In genomic region chr19:56131556-56131955, GRCm38 (mm10) we compare ENCODE assay signal across 21 mouse cellular contexts.
DNase-seq lines count a peak whose midpoint lies in the region; ATAC-seq and TF ChIP-seq lines count a peak whose summit lies in the region.
"Had no signal": no experiment of that assay in that cellular context is flagged by ENCODE, and none has a peak within 500 bp of the region (broad histone marks: within the 10 kb centered on the region; RNA-seq: fewer than 3 reads in every experiment).

No protein-coding gene starts in this region.

- H3K9ac ChIP-seq in forebrain, embryonic 11.5 days (ENCODE audit: low read length), result no peak overlapping the region
- H3K9ac ChIP-seq: heart, embryonic 15.5 days; hindbrain, embryonic 14.5 days; limb, embryonic 15.5 days; liver, embryonic 15.5 days; neural tube, embryonic 12.5 days had no signal

- no peak overlapping the region for H3K4me3 ChIP-seq in forebrain, embryonic 10.5 days
- no peak overlapping the region for H3K4me3 ChIP-seq in forebrain, embryonic 11.5 days (ENCODE audit: low read depth, low read length)
- H3K4me3 ChIP-seq in gastrocnemius, adult 2 months, result no peak overlapping the region
- H3K4me3 ChIP-seq: heart, embryonic 15.5 days; limb, embryonic 15.5 days; liver, embryonic 15.5 days; neural tube, embryonic 12.5 days had no signal

- H3K4me1 ChIP-seq in forebrain, embryonic 10.5 days, result peaks cover 48% of the 10 kb centered on the region
- peaks cover 11% of the 10 kb centered on the region for H3K4me1 ChIP-seq in forebrain, embryonic 11.5 days (replicated peaks; ENCODE audit: control insufficient read depth, insufficient read depth, low read length)
- H3K4me1 ChIP-seq: liver, embryonic 15.5 days had no signal

- no peak for DNase-seq in forebrain, embryonic 10.5 days (ENCODE audit: extremely low spot score, low spot score)
- DNase-seq in forebrain, embryonic 11.5 days (ENCODE audit: low spot score), result no peak
- DNase-seq in Muller cell, postnatal 12 days (ENCODE audit: inconsistent ontology term), result peak; percentile 35
- DNase-seq in layer of hippocampus, adult 11-12 months (ENCODE audit: low spot score), result peak; percentile 33
- DNase-seq in layer of hippocampus, postnatal 10 days (ENCODE audit: low spot score in 2 of 2), result peak; percentile 38 to 41
- DNase-seq in gastrocnemius, adult 2 months, result no peak
- DNase-seq: adrenal gland, postnatal 14 days; cerebellum, adult 9-11 months; heart, postnatal 36 days; kidney, adult 2 months; kidney, postnatal 10 days; right cerebral cortex, postnatal 14 days; spleen, adult 18-20 months had no signal

- no peak for ATAC-seq in forebrain, embryonic 11.5 days (replicated peaks; ENCODE audit: low FRiP score)
- no peak for ATAC-seq in inflammation-experienced regulatory T-cells, adult 6 months
- no peak for ATAC-seq in erythroblast, adult 5-6 weeks (replicated peaks; ENCODE audit: low FRiP score, poor library complexity, severe bottlenecking)

- TF ChIP-seq CTCF in gastrocnemius, adult 2 months (IDR thresholded peaks at IDR 0.05), result no peak

- intact Hi-C loops in gastrocnemius, adult 2 months (cut with DNase I), result loop anchor here (5.0 kb wide), 4 partner anchors 234 to 794 kb away; no protein-coding TSS in a partner anchor

- no peak overlapping the region for H3K4me2 ChIP-seq in forebrain, embryonic 11.5 days (ENCODE audit: low read depth, low read length, severe bottlenecking)
- H3K4me2 ChIP-seq: heart, embryonic 15.5 days; hindbrain, embryonic 14.5 days; limb, embryonic 15.5 days; liver, embryonic 15.5 days; neural tube, embryonic 12.5 days had no signal

- H3K9me3 ChIP-seq in forebrain, embryonic 10.5 days, result no peaks in the 10 kb centered on the region
- H3K9me3 ChIP-seq in forebrain, embryonic 11.5 days (ENCODE audit: control insufficient read depth, low read length), result no peaks in the 10 kb centered on the region
- H3K9me3 ChIP-seq: heart, embryonic 15.5 days; limb, embryonic 15.5 days; liver, embryonic 15.5 days; neural tube, embryonic 12.5 days had no signal

- WGBS in forebrain, embryonic 10.5 days, result 56% methylated on average over 5 of the region's 5 CpGs
- 52% methylated on average over 5 of the region's 5 CpGs for WGBS in forebrain, embryonic 11.5 days

- no peaks in the 10 kb centered on the region for H3K36me3 ChIP-seq in forebrain, embryonic 10.5 days (replicated peaks)
- H3K36me3 ChIP-seq in forebrain, embryonic 11.5 days (ENCODE audit: control insufficient read depth, insufficient read depth, low read length), result no peaks in the 10 kb centered on the region
- H3K36me3 ChIP-seq: heart, embryonic 15.5 days; limb, embryonic 15.5 days; liver, embryonic 15.5 days; neural tube, embryonic 12.5 days had no signal

- peak overlapping the region; percentile 57; the same call in 1 of the 2 replicates for H3K27ac ChIP-seq in forebrain, embryonic 10.5 days
- H3K27ac ChIP-seq in forebrain, embryonic 11.5 days (ENCODE audit: low read depth, low read length), result no peak overlapping the region
- H3K27ac ChIP-seq in gastrocnemius, adult 2 months, result no peak overlapping the region
- H3K27ac ChIP-seq: heart, embryonic 15.5 days; hindbrain, embryonic 14.5 days; limb, embryonic 15.5 days; liver, embryonic 15.5 days; macrophage; neural tube, embryonic 12.5 days had no signal

- H3K27me3 ChIP-seq in forebrain, embryonic 10.5 days (ENCODE audit: poor library complexity, severe bottlenecking), result peaks cover 46% of the 10 kb centered on the region
- peaks cover 10% of the 10 kb centered on the region for H3K27me3 ChIP-seq in forebrain, embryonic 11.5 days (ENCODE audit: control insufficient read depth, insufficient read depth, low read length)

Comparison
In these comparisons a context has a peak if more than half of its experiments do, and no peak if none do; other contexts are left out.
1. DNase-seq: peak in Muller cell, postnatal 12 days (single experiment), layer of hippocampus, adult 11-12 months (single experiment) and layer of hippocampus, postnatal 10 days (2 of 2); none in forebrain, embryonic 10.5 days (single experiment), forebrain, embryonic 11.5 days (single experiment) and gastrocnemius, adult 2 months (single experiment).